12 mouse cellular contexts compared by ENCODE assay signal in the genomic region with DNA sequence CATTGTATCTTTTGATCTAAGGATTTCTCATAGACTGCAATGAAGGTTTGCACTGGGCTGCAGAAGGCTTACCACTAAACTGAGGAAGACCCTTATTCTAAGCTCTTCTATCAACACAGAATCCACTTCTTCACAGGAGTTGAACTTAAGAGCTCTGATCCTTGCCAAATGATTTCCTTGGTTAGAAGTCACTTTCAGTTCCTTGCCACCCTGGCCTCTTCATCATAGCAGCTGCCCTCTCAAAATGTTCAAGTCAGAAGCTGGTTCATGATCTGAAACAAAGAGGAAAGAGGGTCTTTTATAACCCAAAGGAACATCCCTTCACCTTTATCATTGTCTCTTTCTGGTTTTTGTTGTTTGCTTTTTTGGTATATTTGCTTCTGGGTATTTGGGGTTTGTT.
"Had no signal": no experiment of that assay in that cellular context is flagged by ENCODE, and none has a peak within 500 bp of the region (broad histone marks: within the 10 kb centered on the region; RNA-seq: fewer than 3 reads in every experiment).

No protein-coding gene starts in this region.

- H3K36me3 ChIP-seq: limb, embryonic 13.5 days had no signal

- H3K27me3 ChIP-seq: megakaryocyte, embryonic 14.5 days had no signal

- H3K9me3 ChIP-seq: limb, embryonic 13.5 days; megakaryocyte, embryonic 14.5 days had no signal

- DNase-seq: kidney, adult 18-20 months; kidney, postnatal 10 days; layer of hippocampus, postnatal 36 days; left cerebral cortex, postnatal 4 days; lung, adult 18-20 months; right cerebral cortex, postnatal 14 days had no signal

- H3K4me3 ChIP-seq: limb, embryonic 13.5 days; megakaryocyte, embryonic 14.5 days had no signal

- ATAC-seq: midbrain, embryonic 16.5 days had no signal

- H3K27ac ChIP-seq: limb, embryonic 13.5 days; liver, embryonic 14.5 days; stomach, postnatal 0 days had no signal

- H3K4me2 ChIP-seq: limb, embryonic 13.5 days; midbrain, embryonic 11.5 days had no signal

- H3K9ac ChIP-seq: limb, embryonic 13.5 days; liver, embryonic 14.5 days had no signal
